Mouse (Mus musculus) heart, embryonic 13.5 days (tissue): Measurements from ENCODE around the gene Taf8. TPM values are rescaled to one million over a fixed set of nuclear protein-coding genes. Genes with fewer than 3 reads are reported as not detected.

Source experiments
- ATAC-seq: fragments of 200-750 bp; cut with Nextera tagmentation; 2 replicates; pipeline ENCODE4 v1.8.0; 2017; ENCODE audit warnings: moderate TSS enrichment; ENCODE audit not compliant: insufficient number of reproducible peaks, low FRiP score, low TSS enrichment; ENCODE audit errors: extremely low read depth
- H3K27ac ChIP-seq: fragments of 300-500 bp; sonication (generic); replicated peaks from 2 replicates; pipeline ENCODE4 v1.5.1; 2015; ENCODE audit warnings: moderate library complexity, mild to moderate bottlenecking, inconsistent platforms
- H3K27me3 ChIP-seq: fragments of 300-500 bp; sonication (generic); replicated peaks from 2 replicates; pipeline ENCODE4 v1.6.1; 2015; ENCODE audit warnings: mild to moderate bottlenecking, inconsistent platforms
- H3K36me3 ChIP-seq: fragments of 300-500 bp; sonication (generic); 2 replicates; pipeline ENCODE4 v1.6.1; 2015; ENCODE audit warnings: mild to moderate bottlenecking, inconsistent platforms
- H3K4me1 ChIP-seq: fragments of 300-500 bp; sonication (generic); 2 replicates; pipeline ENCODE4 v1.6.1; 2015; ENCODE audit warnings: inconsistent platforms
- H3K4me2 ChIP-seq: fragments of 300-500 bp; sonication (generic); 2 replicates; pipeline ENCODE4 v1.6.1; 2015; ENCODE audit warnings: inconsistent platforms, mild to moderate bottlenecking, moderate library complexity
- H3K4me3 ChIP-seq: fragments of 300-500 bp; sonication (generic); 2 replicates; pipeline ENCODE4 v1.5.1; 2015; ENCODE audit warnings: moderate library complexity, mild to moderate bottlenecking, inconsistent platforms
- H3K9ac ChIP-seq: fragments of 300-500 bp; sonication (generic); 2 replicates; pipeline ENCODE4 v1.6.1; 2015; ENCODE audit warnings: inconsistent platforms, mild to moderate bottlenecking, moderate library complexity
- H3K9me3 ChIP-seq: fragments of 300-500 bp; sonication (generic); 2 replicates; pipeline ENCODE4 v1.6.1; 2016; ENCODE audit warnings: inconsistent platforms
- WGBS: fragments of 180-500 bp; shearing (Covaris S2); methylation state at CpG from one replicate; pipeline ENCODE4 v1.1.7; 2015; ENCODE audit warnings: mixed read lengths; 5-methylcytosine and 5-hydroxymethylcytosine counted together
- polyA plus RNA-seq: library from polyadenylated mRNA; unstranded; fragments of >200 nt; fragmentation: Nextera tagmentation; extraction: Ambion mirVana; gene quantifications from 2 replicates; pipeline ENCODE4 v1.2.1, GENCODE M21; 2015

Taf8 gene
- polyA plus RNA-seq, 1 experiment from 2014 or later, result 18.4 TPM

GRCm38 (mm10) chr17:47441296-47442051 lies 60.6 kb downstream of the Taf8 start:
- 42% methylated on average over 19 of the region's 19 CpGs for WGBS
- no peak overlapping the region for H3K4me3 ChIP-seq
- no peak overlapping the region for H3K4me2 ChIP-seq
- peaks cover 84% of the 10 kb centered on the region for H3K4me1 ChIP-seq
- H3K27ac ChIP-seq, result peak overlapping the region; percentile 75
- H3K36me3 ChIP-seq, result no peaks in the 10 kb centered on the region
- H3K9me3 ChIP-seq, result no peaks in the 10 kb centered on the region
- ATAC-seq, result no peak
- H3K27me3 ChIP-seq, result peaks cover 16% of the 10 kb centered on the region
- H3K9ac ChIP-seq, result peak overlapping the region; percentile 42

- no peak for ATAC-seq
- Histone ChIP-seq H3K4me3 (no peak overlapping the region), H3K27me3 (peaks cover 19% of the 10 kb centered on the region), H3K27ac (peak overlapping the region; percentile 48), H3K9ac (no peak overlapping the region), H3K4me2 (no peak overlapping the region), H3K36me3 (no peaks in the 10 kb centered on the region), H3K9me3 (no peaks in the 10 kb centered on the region), H3K4me1 (peaks cover 79% of the 10 kb centered on the region)
- 21% methylated on average over 9 of the region's 9 CpGs for WGBS
These were observed 61.7 kb downstream of the Taf8 start for GRCm38 (mm10) chr17:47440359-47440890.

- peaks cover 72% of the 10 kb centered on the region for H3K4me1 ChIP-seq
- no peak for ATAC-seq
These were observed 62.6 kb downstream of the Taf8 start for GRCm38 (mm10) chr17:47439396-47440028.

GRCm38 (mm10) chr17:47438611-47439010 lies 63.5 kb downstream of the Taf8 start:
- ATAC-seq, result no peak
- peaks cover 19% of the 10 kb centered on the region for H3K27me3 ChIP-seq
- H3K4me1 ChIP-seq, result peaks cover 64% of the 10 kb centered on the region
- WGBS, result 68% methylated on average over 6 of the region's 6 CpGs
- no peak overlapping the region for H3K4me3 ChIP-seq
- no peak overlapping the region for H3K27ac ChIP-seq
- H3K9ac ChIP-seq, result peak overlapping the region; percentile 33; the same call in 1 of the 2 replicates
- no peaks in the 10 kb centered on the region for H3K9me3 ChIP-seq
- no peaks in the 10 kb centered on the region for H3K36me3 ChIP-seq
- H3K4me2 ChIP-seq, result no peak overlapping the region

More at GRCm38 (mm10) chr17:47439396-47440028, 62.6 kb downstream of the Taf8 start:
- H3K27me3 ChIP-seq, result peaks cover 19% of the 10 kb centered on the region
- H3K27ac ChIP-seq, result peak overlapping the region; percentile 48
- no peak overlapping the region for H3K4me2 ChIP-seq
- H3K9me3 ChIP-seq, result no peaks in the 10 kb centered on the region
- 47% methylated on average over 9 of the region's 9 CpGs for WGBS
- H3K4me3 ChIP-seq, result no peak overlapping the region
- H3K9ac ChIP-seq, result no peak overlapping the region
- H3K36me3 ChIP-seq, result no peaks in the 10 kb centered on the region

- ATAC-seq, result no peak
- WGBS, result 5% methylated on average over 24 of the region's 25 CpGs
- Histone ChIP-seq H3K9me3 (no peaks in the 10 kb centered on the region), H3K4me1 (peaks cover 62% of the 10 kb centered on the region), H3K4me2 (peak within 1 kb of the TSS; percentile 99), H3K9ac (peak within 1 kb of the TSS; percentile 87), H3K27me3 (peaks cover 19% of the 10 kb centered on the region), H3K4me3 (peak within 1 kb of the TSS; percentile 67), H3K36me3 (no peaks in the 10 kb centered on the region), H3K27ac (0 out of 2 replicates have a peak within 1 kb of the TSS, but pooled peaks have one; percentile 21)
These were observed 65.1 kb downstream of the Taf8 start, which contains the start of gene 1700001C19Rik for GRCm38 (mm10) chr17:47436907-47437547. TSS of gene 1700001C19Rik (minus strand) at chr17:47437376.

- H3K9ac ChIP-seq, result peak within 1 kb of the TSS; percentile 87
- peak within 1 kb of the TSS; percentile 67 for H3K4me3 ChIP-seq
- ATAC-seq, result peak; percentile 26; the same call in 1 of the 2 replicates
- 0 out of 2 replicates have a peak within 1 kb of the TSS, but pooled peaks have one; percentile 21 for H3K27ac ChIP-seq
- H3K4me2 ChIP-seq, result peak within 1 kb of the TSS; percentile 99
- H3K36me3 ChIP-seq, result no peaks in the 10 kb centered on the region
- peaks cover 55% of the 10 kb centered on the region for H3K4me1 ChIP-seq
- H3K9me3 ChIP-seq, result no peaks in the 10 kb centered on the region
- peaks cover 19% of the 10 kb centered on the region for H3K27me3 ChIP-seq
- 1% methylated on average over 45 of the region's 45 CpGs for WGBS
These were observed 65.8 kb downstream of the Taf8 start, which contains the start of gene AI661453 for GRCm38 (mm10) chr17:47436156-47436906. TSS of gene AI661453 (plus strand) at chr17:47436615.

Other genes with a start within 250 kb of the Taf8 start
- gene Mrps10, start 133.4 kb downstream of the Taf8 start, polyA plus RNA-seq, result 60.6 and 67.7 TPM in 2 replicates
- 1.2 and 1.4 TPM in 2 replicates for gene Guca1b, start 116.9 kb downstream of the Taf8 start, polyA plus RNA-seq
- 2.1 and 2.8 TPM in 2 replicates for gene Guca1a, start 101.7 kb downstream of the Taf8 start, polyA plus RNA-seq
- gene AI661453, start 65.7 kb downstream of the Taf8 start, polyA plus RNA-seq, result 0.82 and 1.2 TPM in 2 replicates
- gene 1700001C19Rik, start 64.9 kb downstream of the Taf8 start, polyA plus RNA-seq, result 0.66 and 0.99 TPM in 2 replicates
- 451 and 478 TPM in 2 replicates for gene Ccnd3, start 2.8 kb upstream of the Taf8 start, polyA plus RNA-seq
- gene Bysl, start 109.2 kb upstream of the Taf8 start, polyA plus RNA-seq, result 24.1 and 24.8 TPM in 2 replicates
- 25.1 and 27.5 TPM in 2 replicates for gene Med20, start 109.3 kb upstream of the Taf8 start, polyA plus RNA-seq
- gene Gm20517, start 109.3 kb upstream of the Taf8 start, polyA plus RNA-seq, result 1.2 and 2.1 TPM in 2 replicates
- gene Usp49, start 128.4 kb upstream of the Taf8 start, polyA plus RNA-seq, result 2.6 and 3.3 TPM in 2 replicates
- 308 and 313 TPM in 2 replicates for gene Tomm6, start 186.1 kb upstream of the Taf8 start, polyA plus RNA-seq
- 3.2 and 4.1 TPM in 2 replicates for gene Frs3, start 186.7 kb upstream of the Taf8 start, polyA plus RNA-seq
- gene Gm21981, start 192.2 kb upstream of the Taf8 start, polyA plus RNA-seq, result 0.15 and 0.27 TPM in 2 replicates
- gene Prickle4, start 192.4 kb upstream of the Taf8 start, polyA plus RNA-seq, result 0.43 and 0.78 TPM in 2 replicates
- 0.17 and 0.24 TPM in 2 replicates for gene Pgc, start 224.6 kb upstream of the Taf8 start, polyA plus RNA-seq
- 21.1 and 22.4 TPM in 2 replicates for gene Tfeb, start 234.7 kb upstream of the Taf8 start, polyA plus RNA-seq